Mouse (Mus musculus) heart, adult 2 months (tissue): Measurements from ENCODE around the gene Ccdc15. TPM values are rescaled to one million over a fixed set of nuclear protein-coding genes. Genes with fewer than 3 reads are reported as not detected.
A peak's percentile ranks its signal among the peaks of the same experiment; 100 is the strongest.
"Not testable (repeated sequence)": the region's sequence is repeated elsewhere in the genome, so short reads cannot be mapped to it uniquely, and the experiment has no call there.

Source experiments
- DNase-seq, 2 experiments: peaks; one replicate each; pipeline ENCODE4 v3.0.0; 2021
- H3K27ac ChIP-seq: fragments of 200-600 bp; 2 replicates; pipeline ENCODE4 v1.8.1; 2022
- H3K27me3 ChIP-seq: fragments of 200-500 bp; 2 replicates; pipeline ENCODE4 v1.6.1; 2012; ENCODE audit warnings: mild to moderate bottlenecking, low read length, inconsistent platforms, mixed read lengths; ENCODE audit not compliant: control insufficient read depth, insufficient read depth
- H3K36me3 ChIP-seq: fragments of 200-500 bp; 2 replicates; pipeline ENCODE4 v1.6.1; 2012; ENCODE audit warnings: low read length, inconsistent platforms; ENCODE audit not compliant: control insufficient read depth, insufficient read depth
- H3K4me1 ChIP-seq: fragments of 200-500 bp; 2 replicates; pipeline ENCODE4 v1.6.1; 2011; ENCODE audit warnings: low read length; ENCODE audit not compliant: control insufficient read depth, insufficient read depth
- H3K4me3 ChIP-seq: fragments of 200-600 bp; 2 replicates; pipeline ENCODE4 v1.8.1; 2022
- H3K79me2 ChIP-seq: fragments of 200-500 bp; replicated peaks from 2 replicates; pipeline ENCODE4 v1.6.1; 2012; ENCODE audit warnings: mild to moderate bottlenecking, inconsistent platforms, low read length, moderate library complexity, mixed read lengths; ENCODE audit not compliant: control insufficient read depth, insufficient read depth
- H3K9ac ChIP-seq: fragments of 200-500 bp; 2 replicates; pipeline ENCODE4 v1.6.1; 2012; ENCODE audit warnings: low read depth, mild to moderate bottlenecking, control low read depth, inconsistent platforms, low read length, mixed read lengths
- CTCF ChIP-seq: fragments of 200-600 bp; IDR thresholded peaks from 2 replicates; pipeline ENCODE4 v1.8.1; 2022; ENCODE audit warnings: antibody characterized with exemption, mild to moderate bottlenecking, moderate library complexity
- EP300 ChIP-seq: fragments of 200-500 bp; IDR thresholded peaks from 2 replicates; pipeline ENCODE4 v1.6.1; 2011; ENCODE audit warnings: low read depth, low read length, control low read depth; ENCODE audit not compliant: insufficient read depth
- POLR2A ChIP-seq: fragments of 200-500 bp; IDR thresholded peaks from 2 replicates; pipeline ENCODE4 v1.6.1; 2011; ENCODE audit warnings: mild to moderate bottlenecking, low read depth, low read length, control low read depth; ENCODE audit not compliant: insufficient read depth
- WGBS: fragments of 180-500 bp; shearing (Covaris S2); methylation state at CpG from one replicate; pipeline ENCODE4 v1.1.7; 2018; 5-methylcytosine and 5-hydroxymethylcytosine counted together
- intact Hi-C: fragments of 180-260 bp; cut with DNase I; formaldehyde crosslinking; loops from one replicate; pipeline ENCODE4 v1.15.1; 2025
- polyA plus RNA-seq: library from polyadenylated mRNA; depleted of rRNA; stranded (reverse); fragments of >200 nt; gene quantifications from 2 replicates; pipeline ENCODE4 v1.2.3, GENCODE M21; 2012
- total RNA-seq, 2 experiments: library from RNA; stranded (reverse); gene quantifications; 2 replicates each; pipeline ENCODE4 v1.2.3; 2021

Gene Ccdc15
- total and polyA plus RNA-seq, 3 experiments = 0.53 to 2.0 (median 1.7) TPM

DNA sequence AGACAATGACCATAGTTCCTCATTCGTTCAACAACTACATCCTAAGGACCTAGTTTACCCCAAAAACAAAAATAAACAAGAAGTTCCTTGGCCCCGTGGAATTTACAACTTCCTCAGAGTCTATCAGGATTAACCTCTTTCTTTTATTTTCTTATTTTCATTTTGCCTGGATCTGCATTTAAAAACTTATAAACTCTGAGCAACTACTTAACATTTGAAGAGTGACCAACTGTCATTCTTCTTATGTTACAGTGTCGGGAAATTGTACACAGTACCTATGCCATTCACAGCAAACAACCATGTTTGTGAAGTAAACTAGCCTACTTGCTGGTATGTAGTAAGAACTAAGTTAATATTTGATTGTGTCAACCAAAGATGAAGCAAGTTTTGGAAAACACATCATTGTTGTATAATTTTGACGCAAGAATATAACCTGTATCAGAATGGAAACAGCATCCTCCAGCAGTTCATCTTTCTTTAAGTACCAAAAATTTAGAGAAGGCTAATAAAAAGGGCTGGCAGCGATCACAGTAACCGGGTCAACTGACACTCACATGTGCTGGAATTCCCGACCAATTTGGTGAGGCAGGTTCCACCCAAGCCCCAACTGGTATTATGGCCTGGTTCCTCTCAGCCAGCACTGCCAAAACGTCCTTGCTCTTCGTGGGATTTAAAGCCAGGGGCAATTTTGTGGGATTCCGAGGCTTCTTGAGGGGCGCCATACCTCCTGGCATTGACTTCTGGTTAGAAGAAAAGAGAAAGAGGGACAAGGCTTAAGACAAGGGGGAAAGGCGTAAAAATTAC lies 846 bp downstream of the Ccdc15 start:
- Histone ChIP-seq H3K36me3 (no peaks in the 10 kb centered on the region), H3K4me1 (peaks cover 2% of the 10 kb centered on the region), H3K79me2 (no peaks in the 10 kb centered on the region; the same call in 1 of the 2 replicates), H3K27ac (peak overlapping the region; percentile 81), H3K9ac (peak overlapping the region; percentile 78), H3K27me3 (no peaks in the 10 kb centered on the region), H3K4me3 (peak overlapping the region; percentile 55)
- DNase-seq = no peak
- TF ChIP-seq POLR2A = no peak
- TF ChIP-seq EP300 = no peak
- TF ChIP-seq CTCF = no peak
- intact Hi-C loops = loop anchor here (5.0 kb wide), 2 partner anchors 55 to 75 kb away; partner anchors contain the start of gene Robo4
- WGBS = 20% methylated on average over 12 of the region's 12 CpGs

DNA sequence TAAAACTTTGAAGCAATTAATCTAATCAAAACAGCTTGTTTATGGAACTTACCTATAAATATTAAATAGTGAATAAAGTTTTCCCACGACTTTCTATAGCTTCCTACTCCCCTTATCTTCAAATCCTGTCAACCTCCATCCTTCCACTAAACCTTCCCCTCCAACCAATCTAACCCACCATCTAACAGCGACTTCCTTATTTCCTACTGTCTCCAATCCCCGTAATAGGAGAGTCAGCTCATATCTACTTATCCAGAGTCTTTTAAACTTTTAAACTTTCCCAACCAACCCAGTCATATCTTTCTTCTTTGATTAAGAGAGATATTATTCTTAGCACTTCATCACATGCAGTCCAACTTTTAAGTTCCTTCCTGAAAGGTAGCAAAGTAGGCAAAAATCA lies 2.8 kb downstream of the Ccdc15 start:
- no peak for DNase-seq
- Histone ChIP-seq H3K9ac (no peak overlapping the region), H3K4me3 (no peak overlapping the region), H3K36me3 (no peaks in the 10 kb centered on the region), H3K27me3 (no peaks in the 10 kb centered on the region), H3K4me1 (peaks cover 2% of the 10 kb centered on the region), H3K79me2 (no peaks in the 10 kb centered on the region; the same call in 1 of the 2 replicates), H3K27ac (no peak overlapping the region)
- 67% methylated on average over 3 of the region's 3 CpGs for WGBS
- intact Hi-C loops = loop anchor here (5.0 kb wide), 2 partner anchors 57 to 77 kb away; partner anchors contain the start of gene Robo4
- TF ChIP-seq POLR2A = no peak
- no peak for TF ChIP-seq CTCF
- TF ChIP-seq EP300 = no peak

DNA sequence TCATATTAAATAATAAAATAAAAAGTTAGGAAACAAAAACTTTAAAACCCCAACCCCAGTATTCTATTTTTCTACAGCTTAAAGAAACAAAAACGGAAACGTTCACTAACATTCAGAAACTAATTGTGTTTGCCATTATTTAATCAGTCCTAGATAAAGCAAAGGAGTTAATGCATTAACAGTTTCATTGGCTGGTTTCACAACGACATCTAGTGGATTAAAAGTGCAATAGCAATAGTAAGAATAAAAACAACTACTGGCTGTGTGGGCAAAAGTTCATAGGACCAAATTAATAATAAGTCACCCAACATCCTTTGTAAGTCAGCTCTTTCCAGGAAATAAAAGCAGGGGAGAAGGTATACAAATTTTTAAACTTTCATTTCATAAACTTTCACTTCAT lies 18.8 kb downstream of the Ccdc15 start:
- Histone ChIP-seq H3K36me3 (no peaks in the 10 kb centered on the region), H3K79me2 (no peaks in the 10 kb centered on the region)
- no peak for TF ChIP-seq EP300
- TF ChIP-seq CTCF = peak; percentile 91
- TF ChIP-seq POLR2A = no peak

DNA sequence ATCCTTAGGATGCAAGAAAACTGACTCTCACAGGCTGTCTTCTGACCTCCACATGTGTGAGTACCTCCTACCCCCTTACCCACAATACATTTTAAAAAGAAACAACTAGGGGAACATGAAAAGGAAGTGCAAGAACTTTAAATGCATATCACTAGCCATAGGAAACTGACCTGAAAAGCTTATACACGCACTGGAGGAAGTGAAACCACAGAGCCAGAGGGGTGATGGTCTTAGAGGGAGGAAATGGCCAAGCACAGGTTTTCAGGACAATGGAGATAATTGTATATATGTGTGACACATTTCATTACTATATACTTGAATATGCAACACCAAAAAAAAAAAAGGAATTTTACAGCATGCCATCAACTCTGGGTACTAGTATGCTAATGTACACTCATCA lies 46.5 kb downstream of the Ccdc15 start:
- no peak for TF ChIP-seq EP300
- no peak for TF ChIP-seq CTCF
- TF ChIP-seq POLR2A = no peak
- WGBS = 69% methylated on average over 1 of the region's 1 CpGs
- H3K9ac ChIP-seq = no peak overlapping the region
- no peak overlapping the region for H3K4me3 ChIP-seq
- H3K27ac ChIP-seq = no peak overlapping the region
- no peaks in the 10 kb centered on the region for H3K4me1 ChIP-seq
- no peaks in the 10 kb centered on the region for H3K36me3 ChIP-seq
- no peak for DNase-seq
- intact Hi-C loops = no loop called here
- no peaks in the 10 kb centered on the region for H3K27me3 ChIP-seq
- H3K79me2 ChIP-seq = no peaks in the 10 kb centered on the region

More for the DNA sequence above, 18.8 kb downstream of the Ccdc15 start:
- no peak overlapping the region for H3K4me3 ChIP-seq
- WGBS = 32% methylated on average over 3 of the region's 3 CpGs
- no peaks in the 10 kb centered on the region for H3K27me3 ChIP-seq
- intact Hi-C loops = loop anchor here (5.0 to 10.0 kb wide), 3 partner anchors 72 to 365 kb away; partner anchors contain the start of gene Slc37a2
- H3K4me1 ChIP-seq = no peaks in the 10 kb centered on the region
- no peak overlapping the region for H3K27ac ChIP-seq
- no peak overlapping the region for H3K9ac ChIP-seq
- DNase-seq = no peak

DNA sequence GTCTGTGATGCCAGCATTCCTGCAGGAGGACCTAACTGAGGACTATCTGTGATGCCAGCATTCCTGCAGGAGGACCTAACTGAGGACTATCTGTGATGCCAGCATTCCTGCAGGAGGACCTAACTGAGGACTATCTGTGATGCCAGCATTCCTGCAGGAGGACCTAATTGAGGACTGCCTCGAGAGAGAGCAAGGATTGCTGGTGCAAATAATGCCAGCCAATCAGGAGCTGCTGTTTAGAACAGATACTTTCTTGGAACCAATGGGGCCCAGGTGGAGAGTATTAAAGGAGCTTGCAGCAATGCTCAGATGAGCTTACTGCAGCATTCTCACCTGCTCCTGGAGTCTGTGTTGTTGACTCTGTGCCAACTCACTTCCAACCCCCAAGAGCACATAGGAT lies 47.7 kb downstream of the Ccdc15 start:
- not testable (repeated sequence) for H3K4me3 ChIP-seq

DNA sequence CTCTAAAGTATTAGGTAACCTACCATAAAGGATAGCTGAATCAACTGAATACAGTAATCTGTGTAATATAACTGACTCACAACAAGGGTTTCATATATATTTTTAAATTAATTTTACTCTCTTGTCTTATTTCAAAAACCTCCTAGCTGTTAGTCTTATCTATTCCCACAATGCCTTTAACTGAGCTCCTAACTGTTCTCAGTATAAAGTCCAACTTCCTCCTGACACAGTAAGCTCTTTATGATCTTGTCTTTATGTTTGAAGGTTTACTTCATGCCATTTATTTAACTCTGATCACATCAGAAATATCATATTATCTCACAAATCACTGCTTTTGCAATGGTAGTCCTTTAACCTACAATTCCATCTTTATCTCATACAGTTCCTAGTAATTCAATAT lies 52.6 kb downstream of the Ccdc15 start:
- Histone ChIP-seq H3K4me1 (no peaks in the 10 kb centered on the region), H3K9ac (no peak overlapping the region), H3K79me2 (no peaks in the 10 kb centered on the region), H3K36me3 (no peaks in the 10 kb centered on the region), H3K4me3 (no peak overlapping the region), H3K27me3 (no peaks in the 10 kb centered on the region), H3K27ac (no peak overlapping the region)
- DNase-seq = no peak
- no peak for TF ChIP-seq POLR2A
- TF ChIP-seq CTCF = no peak
- no peak for TF ChIP-seq EP300
- intact Hi-C loops = no loop called here

More for the DNA sequence above, 47.7 kb downstream of the Ccdc15 start:
- DNase-seq, H3K36me3 ChIP-seq, H3K9ac ChIP-seq, H3K4me1 ChIP-seq, H3K27ac ChIP-seq, H3K79me2 ChIP-seq, H3K27me3 ChIP-seq, intact Hi-C loops: not testable (repeated sequence)
- WGBS = 77% methylated on average over 1 of the region's 1 CpGs
